Mouse (Mus musculus): ENCODE measurements at regions not wholly inside any gene's neighbourhood (a gene's known extent, or its start where the extent isn't known, plus 50 kb on each side); places are given as distances from the start of the nearest gene placed in this dataset.

GRCm38 (mm10) chr1:30632760-30633159, 241.0 kb downstream of the Phf3 start:
- TF ChIP-seq CTCF (IDR thresholded peaks at IDR 0.05; ENCODE audit: insufficient read depth, low read length) (no peak), POLR2A (IDR thresholded peaks at IDR 0.05; ENCODE audit: borderline replicate concordance, extremely low read depth, low read depth, low read length) (no peak)
